Mouse (Mus musculus) C2C12 (cell line): Measurements from ENCODE around the gene Slc6a12. TPM values are rescaled to one million over a fixed set of nuclear protein-coding genes. Genes with fewer than 3 reads are reported as not detected.

ENCODE experiments used
- H3K27me3 ChIP-seq: one replicate; pipeline ENCODE4 v1.6.1; 2011; ENCODE audit not compliant: control insufficient read depth, insufficient read depth, insufficient read length
- H3K36me3 ChIP-seq: one replicate; pipeline ENCODE4 v1.6.1; 2011; ENCODE audit not compliant: control insufficient read depth, insufficient read depth
- H3K4me3 ChIP-seq: one replicate; pipeline ENCODE4 v1.5.1; 2011; ENCODE audit warnings: mild to moderate bottlenecking, control low read depth; ENCODE audit not compliant: poor library complexity, insufficient read depth, severe bottlenecking
- H3K79me2 ChIP-seq: one replicate; pipeline ENCODE4 v1.6.1; 2011; ENCODE audit not compliant: control insufficient read depth, insufficient read depth
- H3K79me3 ChIP-seq: one replicate; pipeline ENCODE4 v1.6.1; 2011; ENCODE audit warnings: low read depth, control low read depth
- H3ac ChIP-seq: one replicate; pipeline ENCODE3; 2011; ENCODE audit warnings: low read depth; ENCODE audit not compliant: control insufficient read depth, insufficient read length
- CEBPB ChIP-seq: IDR thresholded peaks from one replicate; pipeline ENCODE4 v1.6.1; 2011; ENCODE audit warnings: low read depth, mild to moderate bottlenecking, control low read depth, moderate library complexity
- CTCF ChIP-seq: IDR thresholded peaks from one replicate; pipeline ENCODE4 v1.5.1; 2011; ENCODE audit not compliant: control insufficient read depth, insufficient read depth, insufficient read length
- FOSL1 ChIP-seq: IDR thresholded peaks from one replicate; pipeline ENCODE4 v1.8.0; 2011; ENCODE audit warnings: mild to moderate bottlenecking, low read length; ENCODE audit not compliant: poor library complexity, insufficient read depth, severe bottlenecking
- MAX ChIP-seq: IDR thresholded peaks from one replicate; pipeline ENCODE4 v1.6.1; 2011; ENCODE audit warnings: mild to moderate bottlenecking, control low read depth
- MYOD1 ChIP-seq: IDR thresholded peaks from one replicate; pipeline ENCODE4 v1.6.1; 2011; ENCODE audit warnings: low read depth; ENCODE audit not compliant: control insufficient read depth, insufficient read length
- MYOG ChIP-seq: IDR thresholded peaks from one replicate; pipeline ENCODE4 v1.6.1; 2011; ENCODE audit not compliant: control insufficient read depth, insufficient read length; ENCODE audit errors: extremely low read depth
- USF1 ChIP-seq: IDR thresholded peaks from one replicate; pipeline ENCODE4 v1.6.1; 2011; ENCODE audit warnings: low read depth, mild to moderate bottlenecking, control low read depth, moderate library complexity
- microRNA-seq: library from miRNA; unstranded; fragments of <30 nt; microRNA quantifications from one replicate; pipeline ENCODE4, GENCODE M21; 2019; ENCODE audit warnings: borderline microRNAs expressed
- polyA plus RNA-seq: library from polyadenylated mRNA; unstranded; fragments of >200 nt; fragmentation: generic; extraction: Trizol; gene quantifications from one replicate; pipeline ENCODE4 v1.2.1, GENCODE M21; 2012; ENCODE audit warnings: missing spikeins

The Slc6a12 gene
- polyA plus RNA-seq, 1 experiment: 0.15 TPM

DNA sequence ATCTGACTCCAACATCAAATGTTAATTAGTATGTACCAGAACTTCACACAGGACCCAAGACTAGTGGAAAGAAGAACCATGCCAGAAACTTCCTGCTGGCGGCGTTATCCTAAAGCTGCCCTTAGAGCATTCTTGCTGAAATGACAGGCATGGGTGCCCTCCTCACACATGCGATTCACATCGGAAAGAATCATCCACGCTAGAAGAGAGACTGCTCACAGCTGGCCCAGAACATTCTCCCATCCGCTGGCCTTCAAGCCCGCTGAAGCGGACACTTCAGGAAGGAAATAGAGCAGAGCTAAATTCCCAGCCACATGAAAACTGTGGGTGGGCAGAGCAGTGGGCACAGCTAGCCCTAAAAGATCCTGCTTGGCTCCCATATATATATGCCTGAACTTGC lies 62.4 kb downstream of the Slc6a12 start:
- Histone ChIP-seq H3K27me3 (no peaks in the 10 kb centered on the region), H3K79me3 (no peaks in the 10 kb centered on the region), H3ac (no peak overlapping the region), H3K79me2 (no peaks in the 10 kb centered on the region), H3K36me3 (no peaks in the 10 kb centered on the region), H3K4me3 (no peak overlapping the region)
- TF ChIP-seq CTCF (no peak), USF1 (no peak), MAX (no peak), MYOD1 (no peak), CEBPB (no peak), FOSL1 (no peak), MYOG (no peak)

DNA sequence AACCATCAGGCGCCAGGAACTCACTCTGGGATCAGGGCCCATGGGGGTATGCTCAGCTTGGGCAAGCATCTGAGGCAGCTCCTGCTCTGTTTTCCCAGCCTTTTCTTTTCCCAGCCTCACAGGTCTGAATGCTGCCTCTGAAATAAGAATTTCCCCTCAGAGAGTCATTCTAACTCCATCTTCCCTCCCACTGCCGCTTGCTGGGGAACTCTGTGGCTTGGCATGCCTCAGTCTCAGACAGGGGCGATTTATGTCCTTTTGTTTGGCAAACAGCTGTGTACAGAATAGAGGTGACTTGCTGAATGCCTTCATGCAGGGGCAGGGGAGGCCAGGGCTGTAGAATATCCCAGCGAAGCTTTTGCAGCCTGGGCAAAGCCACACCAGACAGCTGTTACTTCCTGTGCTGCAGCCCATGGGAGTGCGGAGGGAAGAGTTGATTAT lies 64.7 kb downstream of the Slc6a12 start:
- H3K4me3 ChIP-seq: no peak overlapping the region
- no peaks in the 10 kb centered on the region for H3K79me3 ChIP-seq
- H3K27me3 ChIP-seq: no peaks in the 10 kb centered on the region
- H3K36me3 ChIP-seq: no peaks in the 10 kb centered on the region
- TF ChIP-seq MYOD1: no peak
- H3K79me2 ChIP-seq: no peaks in the 10 kb centered on the region
- no peak overlapping the region for H3ac ChIP-seq

DNA sequence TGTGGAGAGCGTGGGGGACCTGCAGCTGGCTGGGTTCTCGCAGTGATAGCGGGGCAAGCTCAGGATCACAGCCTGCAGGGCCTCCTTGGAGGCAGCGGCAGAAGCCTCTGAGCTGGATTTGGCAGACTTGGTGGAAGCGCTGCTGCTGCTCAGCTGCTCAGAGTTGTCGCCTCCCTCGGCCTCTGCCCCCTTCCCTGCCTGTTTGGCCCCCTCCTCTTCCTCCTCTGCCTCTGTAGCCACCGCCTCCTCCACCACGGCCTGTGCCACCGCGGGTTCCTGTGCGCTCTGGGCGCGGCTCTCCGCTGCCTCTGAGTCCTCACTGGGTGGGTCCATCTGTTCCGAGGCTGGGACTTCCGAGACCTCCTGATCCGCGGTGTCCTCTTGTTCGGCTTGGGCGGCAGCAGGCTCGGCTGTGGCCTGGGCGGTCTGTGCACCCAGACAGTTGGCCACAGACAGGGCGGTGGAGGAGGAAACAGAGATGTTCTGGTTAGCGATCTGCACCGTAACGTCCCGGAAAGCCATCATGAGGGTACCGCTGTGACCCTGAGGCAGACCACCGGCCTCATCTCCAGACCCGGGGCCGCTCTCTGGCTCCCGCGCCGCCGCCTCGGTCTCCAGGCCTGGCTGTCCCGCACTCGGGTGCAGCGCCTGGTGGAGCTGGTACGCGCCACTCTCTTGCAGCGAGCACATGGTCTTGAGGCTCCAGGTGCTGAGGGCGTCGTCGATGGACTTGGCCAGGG lies 69.9 kb downstream of the Slc6a12 start:
- Histone ChIP-seq H3K4me3 (no peak overlapping the region), H3K27me3 (no peaks in the 10 kb centered on the region), H3K79me3 (no peaks in the 10 kb centered on the region), H3K36me3 (no peaks in the 10 kb centered on the region), H3ac (no peak overlapping the region), H3K79me2 (no peaks in the 10 kb centered on the region)
- no peak for TF ChIP-seq CEBPB
- TF ChIP-seq CTCF: no peak
- no peak for TF ChIP-seq MAX

Small RNAs within 50 kb of the gene (microRNA-seq; reads per million reads assigned to microRNA genes)
- not detected for gene Gm24855

Other genes with a start within 250 kb of the Slc6a12 start
- gene Mical3, start 212.1 kb upstream of the Slc6a12 start, polyA plus RNA-seq: 10.3 TPM
- gene Pex26, start 159.4 kb upstream of the Slc6a12 start, polyA plus RNA-seq: 2.7 TPM
- gene Tuba8, start 132.4 kb upstream of the Slc6a12 start, polyA plus RNA-seq: 0.07 TPM
- gene Usp18, start 97.2 kb upstream of the Slc6a12 start, polyA plus RNA-seq: 0.02 TPM
- gene Slc6a13, start 42.8 kb upstream of the Slc6a12 start, polyA plus RNA-seq: not detected
- gene Iqsec3, start 130.6 kb downstream of the Slc6a12 start, polyA plus RNA-seq: 0.09 TPM